21 mouse cellular contexts compared by ENCODE assay signal in genomic region chr13:7195990-7196389, GRCm38 (mm10).
DNase-seq lines count a peak whose midpoint lies in the region; ATAC-seq and TF ChIP-seq lines count a peak whose summit lies in the region.
"Had no signal": no experiment of that assay in that cellular context is flagged by ENCODE, and none has a peak within 500 bp of the region (broad histone marks: within the 10 kb centered on the region; RNA-seq: fewer than 3 reads in every experiment).

No protein-coding gene starts in this region.

- H3K9ac ChIP-seq in kidney, embryonic 15.5 days, result no peak overlapping the region
- H3K9ac ChIP-seq in neural tube, embryonic 12.5 days, result no peak overlapping the region
- H3K9ac ChIP-seq: embryonic facial prominence, embryonic 13.5 days; forebrain, embryonic 12.5 days; limb, embryonic 13.5 days; liver, embryonic 12.5 days; midbrain, embryonic 15.5 days had no signal

- TF ChIP-seq POLR2A in lung, adult 2 months (IDR thresholded peaks at IDR 0.05; ENCODE audit: borderline replicate concordance, extremely low read depth, low read depth, low read length), result no peak

- H3K36me3 ChIP-seq in kidney, embryonic 15.5 days, result no peaks in the 10 kb centered on the region
- H3K36me3 ChIP-seq in neural tube, embryonic 12.5 days, result no peaks in the 10 kb centered on the region
- H3K36me3 ChIP-seq: embryonic facial prominence, embryonic 13.5 days; forebrain, embryonic 12.5 days; limb, embryonic 13.5 days; liver, embryonic 12.5 days; midbrain, embryonic 15.5 days had no signal

- no peak for TF ChIP-seq CTCF in lung, adult 2 months (IDR thresholded peaks at IDR 0.05; ENCODE audit: insufficient read depth, low read length)

- ATAC-seq in kidney, embryonic 15.5 days (replicated peaks; ENCODE audit: low FRiP score), result peak; percentile 70; the same call in 1 of the 2 replicates
- ATAC-seq in neural tube, embryonic 12.5 days (ENCODE audit: low FRiP score, low read depth), result peak; percentile 63
- ATAC-seq: liver, embryonic 12.5 days; midbrain, embryonic 15.5 days had no signal

- WGBS in kidney, embryonic 15.5 days, result 48% methylated on average over 6 of the region's 6 CpGs
- WGBS in neural tube, embryonic 12.5 days, result 30% methylated on average over 6 of the region's 6 CpGs
- WGBS in lung, adult 2 months, result 69% methylated on average over 6 of the region's 6 CpGs

- no peak overlapping the region for H3K4me3 ChIP-seq in kidney, embryonic 15.5 days (replicated peaks)
- H3K4me3 ChIP-seq in neural tube, embryonic 12.5 days, result no peak overlapping the region
- no peak overlapping the region for H3K4me3 ChIP-seq in lung, adult 2 months (replicated peaks; ENCODE audit: extremely low read depth, low read depth, low read length)
- H3K4me3 ChIP-seq: embryonic facial prominence, embryonic 13.5 days; erythroblast, embryonic 14.5 days; forebrain, embryonic 12.5 days; gastrocnemius, adult 2 months; limb, embryonic 13.5 days; liver, embryonic 12.5 days; midbrain, embryonic 15.5 days had no signal

- H3K4me2 ChIP-seq in kidney, embryonic 15.5 days, result no peak overlapping the region
- H3K4me2 ChIP-seq in neural tube, embryonic 12.5 days (replicated peaks), result no peak overlapping the region
- H3K4me2 ChIP-seq: embryonic facial prominence, embryonic 13.5 days; forebrain, embryonic 12.5 days; limb, embryonic 13.5 days; liver, embryonic 12.5 days; midbrain, embryonic 15.5 days had no signal

- no peak overlapping the region for H3K27ac ChIP-seq in kidney, embryonic 15.5 days
- no peak overlapping the region for H3K27ac ChIP-seq in neural tube, embryonic 12.5 days
- H3K27ac ChIP-seq: embryonic facial prominence, embryonic 13.5 days; forebrain, embryonic 12.5 days; gastrocnemius, adult 2 months; limb, embryonic 13.5 days; liver, embryonic 12.5 days; midbrain, embryonic 15.5 days had no signal

- DNase-seq in adrenal gland, adult 2 months, result peak; percentile 6
- no peak for DNase-seq in adrenal gland, postnatal 4 days (ENCODE audit: low spot score in 2 of 2)
- DNase-seq in kidney, postnatal 10 days, result no peak
- peak; percentile 34 for DNase-seq in retina, postnatal 1 day
- no peak for DNase-seq in retina, embryonic 14.5 days (ENCODE audit: low spot score)
- no peak for DNase-seq in lung, adult 2 months
- DNase-seq: cerebellum, adult 9-10 months; gastrocnemius, adult 2 months; kidney, adult 2 months; layer of hippocampus, adult 9-11 months; lung, adult 18-20 months; lung, postnatal 14 days; thymus, postnatal 25 days had no signal

- H3K9me3 ChIP-seq in kidney, embryonic 15.5 days (replicated peaks), result no peaks in the 10 kb centered on the region
- no peaks in the 10 kb centered on the region for H3K9me3 ChIP-seq in neural tube, embryonic 12.5 days
- H3K9me3 ChIP-seq: embryonic facial prominence, embryonic 13.5 days; forebrain, embryonic 12.5 days; limb, embryonic 13.5 days; liver, embryonic 12.5 days; midbrain, embryonic 15.5 days had no signal

- H3K27me3 ChIP-seq in kidney, embryonic 15.5 days, result no peaks in the 10 kb centered on the region
- no peaks in the 10 kb centered on the region for H3K27me3 ChIP-seq in neural tube, embryonic 12.5 days (replicated peaks)
- H3K27me3 ChIP-seq: embryonic facial prominence, embryonic 13.5 days; forebrain, embryonic 12.5 days; limb, embryonic 13.5 days; liver, embryonic 12.5 days; midbrain, embryonic 15.5 days had no signal

- no peaks in the 10 kb centered on the region for H3K4me1 ChIP-seq in kidney, embryonic 15.5 days
- no peaks in the 10 kb centered on the region for H3K4me1 ChIP-seq in neural tube, embryonic 12.5 days
- H3K4me1 ChIP-seq in lung, adult 2 months (ENCODE audit: control insufficient read depth, insufficient read depth, low read length), result no peaks in the 10 kb centered on the region
- H3K4me1 ChIP-seq: embryonic facial prominence, embryonic 13.5 days; forebrain, embryonic 12.5 days; limb, embryonic 13.5 days; liver, embryonic 12.5 days; midbrain, embryonic 15.5 days had no signal

Comparison
In these comparisons a context has a peak if more than half of its experiments do, and no peak if none do; other contexts are left out.
1. DNase-seq: peak in adrenal gland, adult 2 months (single experiment) and retina, postnatal 1 day (single experiment); none in adrenal gland, postnatal 4 days (0 of 2), kidney, postnatal 10 days (single experiment), retina, embryonic 14.5 days (single experiment) and lung, adult 2 months (single experiment).